ENCODE assay signal across 19 mouse cellular contexts in the genomic region with DNA sequence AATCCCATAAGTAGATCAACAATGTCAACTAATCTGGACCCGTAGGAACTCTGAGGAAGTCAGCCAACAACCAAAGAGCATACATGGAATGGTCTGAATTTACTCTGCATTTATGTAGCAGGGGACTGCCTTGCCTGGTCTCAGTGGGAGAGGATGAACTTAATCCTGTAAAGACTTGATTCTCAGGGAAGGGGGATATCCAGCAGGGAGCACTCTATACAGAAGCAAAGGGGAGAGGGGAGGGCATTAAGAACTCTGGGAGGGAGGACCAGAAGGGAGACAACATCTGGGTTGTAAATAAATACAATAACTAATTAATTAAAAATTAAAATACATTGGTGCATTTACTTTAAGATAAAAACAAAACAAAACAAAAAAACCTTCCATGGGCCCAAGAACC.
"Had no signal": no experiment of that assay in that cellular context is flagged by ENCODE, and none has a peak within 500 bp of the region (broad histone marks: within the 10 kb centered on the region; RNA-seq: fewer than 3 reads in every experiment).

No protein-coding gene starts in this region.

- H3K36me3 ChIP-seq: liver, embryonic 13.5 days; liver, embryonic 15.5 days; lung, embryonic 15.5 days; midbrain, embryonic 12.5 days; midbrain, embryonic 15.5 days; neural tube, embryonic 12.5 days; stomach, embryonic 15.5 days had no signal

- H3K9me3 ChIP-seq: liver, embryonic 13.5 days; liver, embryonic 15.5 days; lung, embryonic 15.5 days; megakaryocyte, embryonic 14.5 days; midbrain, embryonic 12.5 days; midbrain, embryonic 15.5 days; neural tube, embryonic 12.5 days; stomach, embryonic 15.5 days had no signal

- H3K4me2 ChIP-seq: liver, embryonic 11.5 days; liver, embryonic 13.5 days; liver, embryonic 15.5 days; lung, embryonic 15.5 days; midbrain, embryonic 12.5 days; midbrain, embryonic 15.5 days; neural tube, embryonic 12.5 days; stomach, embryonic 15.5 days had no signal

- DNase-seq: liver, embryonic 13.5 days; liver, postnatal 0 days; lung, adult 2 months; lung, postnatal 14 days; lung, postnatal 36 days; right cerebral cortex, adult 18-20 months; thymus, adult 18-20 months; thymus, postnatal 14 days; thymus, postnatal 36 days had no signal

- H3K27ac ChIP-seq: liver, embryonic 13.5 days; liver, embryonic 15.5 days; lung, embryonic 15.5 days; macrophage; midbrain, embryonic 12.5 days; midbrain, embryonic 15.5 days; neural tube, embryonic 12.5 days; stomach, embryonic 15.5 days had no signal

- H3K4me1 ChIP-seq: liver, embryonic 13.5 days; liver, embryonic 15.5 days; lung, embryonic 15.5 days; midbrain, embryonic 12.5 days; midbrain, embryonic 15.5 days; neural tube, embryonic 12.5 days; stomach, embryonic 15.5 days had no signal

- H3K4me3 ChIP-seq: liver, embryonic 13.5 days; liver, embryonic 15.5 days; lung, embryonic 15.5 days; megakaryocyte, embryonic 14.5 days; midbrain, embryonic 12.5 days; midbrain, embryonic 15.5 days; neural tube, embryonic 12.5 days; stomach, embryonic 15.5 days had no signal

- H3K9ac ChIP-seq: liver, embryonic 13.5 days; liver, embryonic 15.5 days; liver, postnatal 0 days; lung, embryonic 15.5 days; midbrain, embryonic 12.5 days; midbrain, embryonic 15.5 days; neural tube, embryonic 12.5 days; stomach, embryonic 15.5 days had no signal

- ATAC-seq: liver, postnatal 0 days; lung, postnatal 0 days; midbrain, embryonic 15.5 days had no signal

- H3K27me3 ChIP-seq: liver, embryonic 13.5 days; liver, embryonic 15.5 days; lung, embryonic 15.5 days; megakaryocyte, embryonic 14.5 days; midbrain, embryonic 12.5 days; midbrain, embryonic 15.5 days; neural tube, embryonic 12.5 days; stomach, embryonic 15.5 days had no signal
